Mouse (Mus musculus) lung, adult 2 months (tissue): ENCODE measurements around the gene Olfr237-ps1.

Source experiments
- CTCF ChIP-seq: fragments of 200-500 bp; IDR thresholded peaks from 2 replicates; pipeline ENCODE4 v1.5.1; 2011; ENCODE audit warnings: mild to moderate bottlenecking, low read length, control low read depth; ENCODE audit not compliant: insufficient read depth
- POLR2A ChIP-seq: fragments of 200-500 bp; IDR thresholded peaks from 2 replicates; pipeline ENCODE4 v1.6.1; 2011; ENCODE audit warnings: low read depth, mild to moderate bottlenecking, control low read depth, low read length, borderline replicate concordance; ENCODE audit errors: extremely low read depth

GRCm38 (mm10) chr6:43198094-43198493 lies 51.7 kb downstream of the Olfr237-ps1 start:
- TF ChIP-seq CTCF (no peak), POLR2A (no peak)
